Comparison of ENCODE assay signal across 28 mouse cellular contexts in genomic region chr10:35013430-35013829, GRCm38 (mm10).
"Had no signal": no experiment of that assay in that cellular context is flagged by ENCODE, and none has a peak within 500 bp of the region (broad histone marks: within the 10 kb centered on the region; RNA-seq: fewer than 3 reads in every experiment).

No protein-coding gene starts in this region.

- H3K27me3 ChIP-seq: embryonic facial prominence, embryonic 12.5 days; embryonic facial prominence, embryonic 13.5 days; embryonic facial prominence, embryonic 15.5 days; forebrain, embryonic 12.5 days; forebrain, embryonic 13.5 days; forebrain, embryonic 15.5 days had no signal

- H3K36me3 ChIP-seq: embryonic facial prominence, embryonic 10.5 days; embryonic facial prominence, embryonic 12.5 days; embryonic facial prominence, embryonic 13.5 days; embryonic facial prominence, embryonic 15.5 days; forebrain, embryonic 10.5 days; forebrain, embryonic 12.5 days; forebrain, embryonic 15.5 days had no signal

- H3K9me3 ChIP-seq: embryonic facial prominence, embryonic 10.5 days; embryonic facial prominence, embryonic 12.5 days; embryonic facial prominence, embryonic 13.5 days; embryonic facial prominence, embryonic 15.5 days; forebrain, embryonic 10.5 days; forebrain, embryonic 12.5 days; forebrain, embryonic 13.5 days; forebrain, embryonic 15.5 days had no signal

- H3K4me1 ChIP-seq: embryonic facial prominence, embryonic 10.5 days; embryonic facial prominence, embryonic 12.5 days; embryonic facial prominence, embryonic 13.5 days; embryonic facial prominence, embryonic 15.5 days; forebrain, embryonic 10.5 days; forebrain, embryonic 12.5 days; forebrain, embryonic 13.5 days; forebrain, embryonic 15.5 days had no signal

- DNase-seq: cerebellum, adult 2 months; cerebellum, adult 8-10 months; cerebellum, adult 9-10 months; cerebellum, adult 9-11 months; cerebellum, postnatal 10 days; cerebellum, postnatal 14 days; cerebellum, postnatal 25 days; cerebellum, postnatal 36 days; embryo, embryonic 11 days; forebrain, postnatal 0 days; gastrocnemius, adult 2 months; gastrocnemius, postnatal 10 days; gastrocnemius, postnatal 14 days; gastrocnemius, postnatal 25 days; gastrocnemius, postnatal 36 days; heart, adult 11 months; heart, adult 18-20 months had no signal

- ATAC-seq: forebrain, embryonic 13.5 days; forebrain, embryonic 14.5 days; forebrain, embryonic 15.5 days; forebrain, embryonic 16.5 days; forebrain, postnatal 0 days had no signal

- H3K27ac ChIP-seq: embryonic facial prominence, embryonic 10.5 days; embryonic facial prominence, embryonic 12.5 days; embryonic facial prominence, embryonic 13.5 days; embryonic facial prominence, embryonic 15.5 days; forebrain, embryonic 10.5 days; forebrain, embryonic 12.5 days; forebrain, embryonic 13.5 days; forebrain, embryonic 15.5 days; gastrocnemius, adult 2 months had no signal

- H3K4me3 ChIP-seq: embryonic facial prominence, embryonic 10.5 days; embryonic facial prominence, embryonic 12.5 days; embryonic facial prominence, embryonic 13.5 days; embryonic facial prominence, embryonic 15.5 days; erythroblast, embryonic 14.5 days; forebrain, embryonic 10.5 days; forebrain, embryonic 12.5 days; forebrain, embryonic 13.5 days; forebrain, embryonic 15.5 days; gastrocnemius, adult 2 months had no signal

- H3K9ac ChIP-seq: embryonic facial prominence, embryonic 12.5 days; embryonic facial prominence, embryonic 13.5 days; embryonic facial prominence, embryonic 15.5 days; forebrain, embryonic 12.5 days; forebrain, embryonic 13.5 days; forebrain, embryonic 15.5 days; forebrain, postnatal 0 days had no signal

- H3K4me2 ChIP-seq: embryonic facial prominence, embryonic 12.5 days; embryonic facial prominence, embryonic 13.5 days; embryonic facial prominence, embryonic 15.5 days; forebrain, embryonic 12.5 days; forebrain, embryonic 13.5 days; forebrain, embryonic 15.5 days had no signal
